8 mouse cellular contexts compared by ENCODE assay signal in genomic region chr17:46649811-46650210, GRCm38 (mm10). TPM values are rescaled to one million over a fixed set of nuclear protein-coding genes. Genes with fewer than 3 reads are reported as not detected.
A peak's percentile ranks its signal among the peaks of the same experiment; 100 is the strongest.
DNase-seq lines count a peak whose midpoint lies in the region; ATAC-seq and TF ChIP-seq lines count a peak whose summit lies in the region.

No protein-coding gene starts in this region.

- TF ChIP-seq POLR2A in cortical plate, adult 2 months (IDR thresholded peaks at IDR 0.05; ENCODE audit: extremely low read depth, insufficient read depth, low read length): no peak

- 23% methylated on average over 15 of the region's 15 CpGs for WGBS in kidney, embryonic 16.5 days
- 31% methylated on average over 15 of the region's 15 CpGs for WGBS in hindbrain, embryonic 15.5 days
- 33% methylated on average over 15 of the region's 15 CpGs for WGBS in midbrain, embryonic 14.5 days

- H3K4me3 ChIP-seq in kidney, embryonic 16.5 days (ENCODE audit: low read length): peak overlapping the region; percentile 84
- H3K4me3 ChIP-seq in cortical plate, adult 2 months (ENCODE audit: insufficient read depth, low read length): peak overlapping the region; percentile 64
- H3K4me3 ChIP-seq in hindbrain, embryonic 15.5 days: peak overlapping the region; percentile 57
- peak overlapping the region; percentile 67 for H3K4me3 ChIP-seq in midbrain, embryonic 14.5 days (replicated peaks; ENCODE audit: low read depth, low read length)

- DNase-seq in kidney, postnatal 14 days: no peak
- peak; percentile 17 for DNase-seq in midbrain, embryonic 14.5 days
- DNase-seq in ovary, postnatal 10 days (ENCODE audit: low spot score): no peak
- DNase-seq in c-Kit-positive CD71-positive TER-119-positive erythroid progenitor cells, embryonic 14.5 days (ENCODE audit: low spot score): no peak
- DNase-seq in right cerebral cortex, postnatal 25 days: no peak

- peak overlapping the region; percentile 99 for H3K27ac ChIP-seq in kidney, embryonic 16.5 days (ENCODE audit: low read length)
- peak overlapping the region; percentile 3 for H3K27ac ChIP-seq in cortical plate, adult 2 months (ENCODE audit: insufficient read depth, low read length)
- peak overlapping the region; percentile 95 for H3K27ac ChIP-seq in hindbrain, embryonic 15.5 days (replicated peaks)
- H3K27ac ChIP-seq in midbrain, embryonic 14.5 days (replicated peaks; ENCODE audit: low read depth, low read length): peak overlapping the region; percentile 95

- no peak for ATAC-seq in kidney, embryonic 16.5 days (ENCODE audit: low FRiP score, low TSS enrichment)
- no peak for ATAC-seq in hindbrain, embryonic 15.5 days (ENCODE audit: low FRiP score, low read depth)
- no peak for ATAC-seq in midbrain, embryonic 14.5 days (ENCODE audit: low FRiP score, low TSS enrichment)

- TF ChIP-seq CTCF in cortical plate, adult 2 months (IDR thresholded peaks at IDR 0.05; ENCODE audit: extremely low read depth, insufficient read depth, low read length): no peak

- peaks cover 37% of the 10 kb centered on the region for H3K36me3 ChIP-seq in kidney, embryonic 16.5 days (ENCODE audit: insufficient read depth, low read length)
- H3K36me3 ChIP-seq in hindbrain, embryonic 15.5 days: peaks cover 29% of the 10 kb centered on the region
- peaks cover 28% of the 10 kb centered on the region for H3K36me3 ChIP-seq in midbrain, embryonic 14.5 days (ENCODE audit: control insufficient read depth, insufficient read depth, low read length)

- H3K4me1 ChIP-seq in kidney, embryonic 16.5 days (ENCODE audit: insufficient read depth, low read length): peaks cover 50% of the 10 kb centered on the region
- H3K4me1 ChIP-seq in cortical plate, adult 2 months (ENCODE audit: control insufficient read depth, insufficient read depth, low read length): peaks cover 7% of the 10 kb centered on the region
- peaks cover 50% of the 10 kb centered on the region for H3K4me1 ChIP-seq in hindbrain, embryonic 15.5 days (replicated peaks)
- peaks cover 37% of the 10 kb centered on the region for H3K4me1 ChIP-seq in midbrain, embryonic 14.5 days (ENCODE audit: control insufficient read depth, insufficient read depth, low read length)

- peak overlapping the region; percentile 88 for H3K4me2 ChIP-seq in kidney, embryonic 16.5 days (replicated peaks; ENCODE audit: low read depth, low read length)
- H3K4me2 ChIP-seq in hindbrain, embryonic 15.5 days: peak overlapping the region; percentile 90
- peak overlapping the region; percentile 88 for H3K4me2 ChIP-seq in midbrain, embryonic 14.5 days (ENCODE audit: low read length)

- no peaks in the 10 kb centered on the region for H3K9me3 ChIP-seq in kidney, embryonic 16.5 days (ENCODE audit: low read length)
- H3K9me3 ChIP-seq in hindbrain, embryonic 15.5 days: no peaks in the 10 kb centered on the region
- no peaks in the 10 kb centered on the region for H3K9me3 ChIP-seq in midbrain, embryonic 14.5 days (ENCODE audit: control insufficient read depth, low read length)

- peak overlapping the region; percentile 92 for H3K9ac ChIP-seq in kidney, embryonic 16.5 days (replicated peaks; ENCODE audit: low read length)
- H3K9ac ChIP-seq in hindbrain, embryonic 15.5 days: peak overlapping the region; percentile 86
- peak overlapping the region; percentile 96 for H3K9ac ChIP-seq in midbrain, embryonic 14.5 days (replicated peaks; ENCODE audit: low read length)

- no peaks in the 10 kb centered on the region for H3K27me3 ChIP-seq in kidney, embryonic 16.5 days (ENCODE audit: insufficient read depth, low read length)
- no peaks in the 10 kb centered on the region for H3K27me3 ChIP-seq in hindbrain, embryonic 15.5 days
- H3K27me3 ChIP-seq in midbrain, embryonic 14.5 days (ENCODE audit: control insufficient read depth, insufficient read depth, low read length): no peaks in the 10 kb centered on the region

RNA-seq across cellular contexts. Expression of gene Cul7, which starts 0.3 kb away (rescaled TPM):
- polyA plus RNA-seq in kidney, embryonic 16.5 days (2015; fragmentation: Nextera tagmentation; extraction: Ambion mirVana): 62.2 and 68.2 TPM in 2 replicates
- 25.8 and 27.4 TPM in 2 replicates for polyA plus RNA-seq in cortical plate, adult 2 months (2012; rRNA removed)
- 38.4 and 43.8 TPM in 2 replicates for polyA plus RNA-seq in hindbrain, embryonic 15.5 days (2015; fragmentation: Nextera tagmentation; extraction: Ambion mirVana)
- polyA plus RNA-seq in midbrain, embryonic 14.5 days (2014; fragmentation: Nextera tagmentation; extraction: Ambion mirVana): 32.3 and 32.9 TPM in 2 replicates

RNA-seq across cellular contexts. Expression of gene Mrpl2, which starts 3.8 kb away (rescaled TPM):
- 118 and 123 TPM in 2 replicates for polyA plus RNA-seq in kidney, embryonic 16.5 days (2015; fragmentation: Nextera tagmentation; extraction: Ambion mirVana)
- 46.2 and 52.6 TPM in 2 replicates for polyA plus RNA-seq in cortical plate, adult 2 months (2012; rRNA removed)
- 64.3 TPM in 2 replicates for polyA plus RNA-seq in hindbrain, embryonic 15.5 days (2015; fragmentation: Nextera tagmentation; extraction: Ambion mirVana)
- polyA plus RNA-seq in midbrain, embryonic 14.5 days (2014; fragmentation: Nextera tagmentation; extraction: Ambion mirVana): 73.2 and 78.0 TPM in 2 replicates

RNA-seq across cellular contexts. Expression of gene Klc4, which starts 4.0 kb away (rescaled TPM):
- 49.7 and 58.0 TPM in 2 replicates for polyA plus RNA-seq in kidney, embryonic 16.5 days (2015; fragmentation: Nextera tagmentation; extraction: Ambion mirVana)
- 20.0 and 20.6 TPM in 2 replicates for polyA plus RNA-seq in cortical plate, adult 2 months (2012; rRNA removed)
- 33.9 and 35.9 TPM in 2 replicates for polyA plus RNA-seq in hindbrain, embryonic 15.5 days (2015; fragmentation: Nextera tagmentation; extraction: Ambion mirVana)
- polyA plus RNA-seq in midbrain, embryonic 14.5 days (2014; fragmentation: Nextera tagmentation; extraction: Ambion mirVana): 32.8 and 33.4 TPM in 2 replicates

RNA-seq across cellular contexts. Expression of gene Ptk7, which starts 20.5 kb away (rescaled TPM):
- 153 and 157 TPM in 2 replicates for polyA plus RNA-seq in kidney, embryonic 16.5 days (2015; fragmentation: Nextera tagmentation; extraction: Ambion mirVana)
- 6.5 and 6.8 TPM in 2 replicates for polyA plus RNA-seq in cortical plate, adult 2 months (2012; rRNA removed)
- 32.8 and 34.1 TPM in 2 replicates for polyA plus RNA-seq in hindbrain, embryonic 15.5 days (2015; fragmentation: Nextera tagmentation; extraction: Ambion mirVana)
- polyA plus RNA-seq in midbrain, embryonic 14.5 days (2014; fragmentation: Nextera tagmentation; extraction: Ambion mirVana): 19.6 and 20.0 TPM in 2 replicates

RNA-seq across cellular contexts. Expression of gene Rrp36, which starts 24.3 kb away (rescaled TPM):
- 69.2 and 69.6 TPM in 2 replicates for polyA plus RNA-seq in kidney, embryonic 16.5 days (2015; fragmentation: Nextera tagmentation; extraction: Ambion mirVana)
- 28.1 and 29.5 TPM in 2 replicates for polyA plus RNA-seq in cortical plate, adult 2 months (2012; rRNA removed)
- 53.0 TPM in 2 replicates for polyA plus RNA-seq in hindbrain, embryonic 15.5 days (2015; fragmentation: Nextera tagmentation; extraction: Ambion mirVana)
- 35.3 and 40.5 TPM in 2 replicates for polyA plus RNA-seq in midbrain, embryonic 14.5 days (2014; fragmentation: Nextera tagmentation; extraction: Ambion mirVana)

Comparison
In these comparisons a context has a peak if more than half of its experiments do, and no peak if none do; other contexts are left out.
1. H3K27ac ChIP-seq: peak in every context shown above with its lines; median percentile 99 in kidney, embryonic 16.5 days; 95 in hindbrain, embryonic 15.5 days; 95 in midbrain, embryonic 14.5 days; 3 in cortical plate, adult 2 months.